ENCODE assay signal across 8 mouse cellular contexts in genomic region chr6:85068322-85069022, GRCm38 (mm10). TPM values are rescaled to one million over a fixed set of nuclear protein-coding genes. Genes with fewer than 3 reads are reported as not detected.
DNase-seq lines count a peak whose midpoint lies in the region; ATAC-seq and TF ChIP-seq lines count a peak whose summit lies in the region.

No protein-coding gene starts in this region.

- no peaks in the 10 kb centered on the region for H3K4me1 ChIP-seq in kidney, adult 2 months (ENCODE audit: control insufficient read depth, insufficient read depth, low read length)
- peaks cover 15% of the 10 kb centered on the region for H3K4me1 ChIP-seq in forebrain, embryonic 12.5 days
- peaks cover 12% of the 10 kb centered on the region for H3K4me1 ChIP-seq in hindbrain, embryonic 16.5 days (ENCODE audit: control insufficient read depth, insufficient read depth, low read depth, low read length)
- H3K4me1 ChIP-seq in limb, embryonic 10.5 days: peaks cover 11% of the 10 kb centered on the region

- peak; percentile 42 for DNase-seq in kidney, adult 2 months
- no peak for DNase-seq in kidney, adult 18-20 months
- peak; percentile 59 for DNase-seq in NIH3T3 (ENCODE audit: low read depth)
- DNase-seq in limb, embryonic 10.5 days (ENCODE audit: low spot score): peak; percentile 30
- peak; percentile 22 for DNase-seq in mesoderm, embryonic 11.5 days (ENCODE audit: low read depth, low spot score)
- DNase-seq in thymus, postnatal 36 days: peak; percentile 3 to 8

- WGBS in kidney, adult 2 months: 3% methylated on average over 17 of the region's 17 CpGs
- whole genome bisulfite sequencing in forebrain, embryonic 12.5 days: 6% methylated on average over 17 of the region's 17 CpGs
- 2% methylated on average over 17 of the region's 17 CpGs for WGBS in hindbrain, embryonic 16.5 days
- 6% methylated on average over 17 of the region's 17 CpGs for WGBS in limb, embryonic 10.5 days

- H3K36me3 ChIP-seq in kidney, adult 2 months (ENCODE audit: control insufficient read depth, insufficient read depth, low read length): no peaks in the 10 kb centered on the region
- H3K36me3 ChIP-seq in forebrain, embryonic 12.5 days (replicated peaks): no peaks in the 10 kb centered on the region
- H3K36me3 ChIP-seq in hindbrain, embryonic 16.5 days (ENCODE audit: control insufficient read depth, insufficient read depth, low read length): no peaks in the 10 kb centered on the region
- H3K36me3 ChIP-seq in limb, embryonic 10.5 days: no peaks in the 10 kb centered on the region

- TF ChIP-seq POLR2A in kidney, adult 2 months (IDR thresholded peaks at IDR 0.05; ENCODE audit: low read depth, low read length): no peak

- H3K9ac ChIP-seq in forebrain, embryonic 12.5 days: peak overlapping the region; percentile 91
- peak overlapping the region; percentile 97 for H3K9ac ChIP-seq in hindbrain, embryonic 16.5 days (ENCODE audit: low read depth, low read length)

- H3K4me3 ChIP-seq in kidney, adult 2 months (ENCODE audit: insufficient read depth, low read depth, low read length): peak overlapping the region; percentile 77
- peak overlapping the region; percentile 90 for H3K4me3 ChIP-seq in forebrain, embryonic 12.5 days (replicated peaks)
- H3K4me3 ChIP-seq in hindbrain, embryonic 16.5 days (ENCODE audit: low read length): peak overlapping the region; percentile 96
- peak overlapping the region; percentile 99 for H3K4me3 ChIP-seq in limb, embryonic 10.5 days

- peak overlapping the region; percentile 39; the same call in 1 of the 2 replicates for H3K27ac ChIP-seq in kidney, adult 2 months (ENCODE audit: insufficient read depth, low read depth, low read length)
- peak overlapping the region; percentile 77 for H3K27ac ChIP-seq in forebrain, embryonic 12.5 days
- H3K27ac ChIP-seq in hindbrain, embryonic 16.5 days (ENCODE audit: low read depth, low read length): peak overlapping the region; percentile 91
- H3K27ac ChIP-seq in limb, embryonic 10.5 days: peak overlapping the region; percentile 89

- H3K9me3 ChIP-seq in forebrain, embryonic 12.5 days: no peaks in the 10 kb centered on the region
- H3K9me3 ChIP-seq in hindbrain, embryonic 16.5 days (ENCODE audit: control insufficient read depth, low read length): no peaks in the 10 kb centered on the region
- H3K9me3 ChIP-seq in limb, embryonic 10.5 days (replicated peaks): no peaks in the 10 kb centered on the region

- H3K4me2 ChIP-seq in forebrain, embryonic 12.5 days: peak overlapping the region; percentile 84
- H3K4me2 ChIP-seq in hindbrain, embryonic 16.5 days (ENCODE audit: low read length): peak overlapping the region; percentile 55

- no peaks in the 10 kb centered on the region for H3K27me3 ChIP-seq in kidney, adult 2 months (replicated peaks; ENCODE audit: control insufficient read depth, insufficient read depth, low read length)
- H3K27me3 ChIP-seq in forebrain, embryonic 12.5 days: no peaks in the 10 kb centered on the region
- no peaks in the 10 kb centered on the region for H3K27me3 ChIP-seq in hindbrain, embryonic 16.5 days (replicated peaks; ENCODE audit: control insufficient read depth, insufficient read depth, low read length)
- H3K27me3 ChIP-seq in limb, embryonic 10.5 days (ENCODE audit: low read depth, poor library complexity, severe bottlenecking): no peaks in the 10 kb centered on the region

- peak; percentile 40 for ATAC-seq in forebrain, embryonic 12.5 days (ENCODE audit: low FRiP score)
- peak; percentile 60 for ATAC-seq in hindbrain, embryonic 16.5 days

- no peak for TF ChIP-seq CTCF in kidney, adult 2 months (conservative IDR thresholded peaks at IDR 0.05; ENCODE audit: insufficient read depth, insufficient read length, low read depth, low read length)

RNA-seq across cellular contexts. Expression of gene Exoc6b, which starts 0.8 kb away (rescaled TPM):
- polyA plus RNA-seq in kidney, adult 2 months (2012; rRNA removed): 8.0 and 8.4 TPM in 2 replicates
- polyA plus RNA-seq in forebrain, embryonic 12.5 days (2016; fragmentation: Nextera tagmentation; extraction: Ambion mirVana): 43.7 and 44.8 TPM in 2 replicates
- 46.5 and 51.3 TPM in 2 replicates for polyA plus RNA-seq in hindbrain, embryonic 16.5 days (2015; fragmentation: Nextera tagmentation; extraction: Ambion mirVana)
- polyA plus RNA-seq in limb, embryonic 10.5 days (2016; fragmentation: Nextera tagmentation; extraction: Ambion mirVana): 18.4 and 24.6 TPM in 2 replicates

Comparison
In these comparisons a context has a peak if more than half of its experiments do, and no peak if none do; other contexts are left out.
1. H3K27ac ChIP-seq: peak in every context shown above with its lines; median percentile 91 in hindbrain, embryonic 16.5 days; 89 in limb, embryonic 10.5 days; 77 in forebrain, embryonic 12.5 days; 39 in kidney, adult 2 months.